Mouse (Mus musculus) CH12.LX (cell line): Measurements from ENCODE around the gene Fbxo6.

Source experiments
- CHD1 ChIP-seq: IDR thresholded peaks from 2 replicates; pipeline ENCODE4 v1.6.1; 2012; ENCODE audit warnings: low read depth, low read length, improper control_type of control experiment, inconsistent platforms
- CTCF ChIP-seq, 2 experiments: IDR thresholded peaks in 1 of 2; conservative IDR thresholded peaks in 1 of 2; 2 replicates each; pipeline ENCODE4 v1.5.1; 2011 to 2012; ENCODE audit warnings: low read depth in 2 of 2, low read length in 2 of 2, improper control_type of control experiment in 1 of 2, inconsistent platforms in 1 of 2, mild to moderate bottlenecking in 1 of 2, moderate library complexity in 1 of 2
- ELF1 ChIP-seq: IDR thresholded peaks from 2 replicates; pipeline ENCODE4 v1.6.1; 2014; ENCODE audit warnings: low read depth, mild to moderate bottlenecking, inconsistent platforms, low read length, improper control_type of control experiment
- EP300 ChIP-seq: IDR thresholded peaks from 2 replicates; pipeline ENCODE4 v1.6.1; 2011; ENCODE audit warnings: low read length, improper control_type of control experiment
- GABPA ChIP-seq: IDR thresholded peaks from 2 replicates; pipeline ENCODE4 v1.6.1; 2012; ENCODE audit warnings: low read depth, low read length, improper control_type of control experiment, inconsistent platforms; ENCODE audit not compliant: insufficient replicate concordance
- MAFK ChIP-seq: IDR thresholded peaks from 2 replicates; pipeline ENCODE4 v1.6.1; 2011; ENCODE audit warnings: low read length, improper control_type of control experiment; ENCODE audit not compliant: insufficient replicate concordance
- NRF1 ChIP-seq: IDR thresholded peaks from 2 replicates; pipeline ENCODE4 v1.6.1; 2014; ENCODE audit warnings: low read depth, mild to moderate bottlenecking, inconsistent platforms, low read length, improper control_type of control experiment, moderate library complexity
- POLR2A ChIP-seq: IDR thresholded peaks from 2 replicates; pipeline ENCODE4 v1.6.1; 2011; ENCODE audit warnings: low read depth, mild to moderate bottlenecking, improper control_type of control experiment, low read length
- RCOR1 ChIP-seq: conservative IDR thresholded peaks from 2 replicates; pipeline ENCODE4 v1.6.1; 2012; ENCODE audit warnings: low read depth, mild to moderate bottlenecking, inconsistent platforms, low read length, improper control_type of control experiment
- SIN3A ChIP-seq: IDR thresholded peaks from 2 replicates; pipeline ENCODE4 v1.6.1; 2012; ENCODE audit warnings: low read length, improper control_type of control experiment, inconsistent platforms
- USF1 ChIP-seq: IDR thresholded peaks from 2 replicates; pipeline ENCODE4 v1.6.1; 2014; ENCODE audit warnings: low read depth, mild to moderate bottlenecking, inconsistent platforms, low read length, improper control_type of control experiment
- ZC3H11A ChIP-seq: IDR thresholded peaks from 2 replicates; pipeline ENCODE4 v1.6.1; 2012; ENCODE audit warnings: low read depth, mild to moderate bottlenecking, inconsistent platforms, low read length, improper control_type of control experiment

DNA sequence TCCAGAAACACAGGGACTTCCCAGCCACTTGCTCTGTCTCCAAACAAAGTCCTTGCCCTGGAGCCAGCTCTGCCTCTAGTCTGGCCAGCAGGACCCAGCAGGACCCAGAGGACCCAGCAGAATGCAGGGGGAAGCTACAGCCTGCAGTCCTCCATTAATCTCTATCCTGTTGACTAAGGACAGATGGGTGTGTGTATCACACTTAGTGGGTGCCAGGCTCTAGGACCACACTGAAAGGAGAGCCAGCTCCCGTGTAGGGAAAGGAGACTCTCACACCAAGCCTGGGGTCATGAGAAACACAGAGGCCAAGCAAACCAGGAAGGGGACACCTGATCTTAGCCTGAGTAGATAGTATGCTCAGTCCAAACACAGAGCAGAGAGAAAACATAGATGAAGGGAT lies 23.7 kb downstream of the Fbxo6 start:
- no peak for TF ChIP-seq SIN3A
- TF ChIP-seq CTCF (conservative IDR thresholded peaks at IDR 0.05 in 1 of 2, IDR thresholded peaks at IDR 0.05 in 1 of 2; ENCODE audit: low read depth in 2 of 2, low read length in 2 of 2): no peak
- TF ChIP-seq POLR2A: no peak
- no peak for TF ChIP-seq CHD1
- no peak for TF ChIP-seq GABPA
- TF ChIP-seq ZC3H11A: no peak
- no peak for TF ChIP-seq EP300
- TF ChIP-seq ELF1: no peak
- TF ChIP-seq RCOR1: no peak
- TF ChIP-seq USF1: no peak
- TF ChIP-seq NRF1: no peak
- TF ChIP-seq MAFK: no peak
